ENCODE assay signal across 8 mouse cellular contexts in genomic region chr3:132949380-132949790, GRCm38 (mm10). TPM values are rescaled to one million over a fixed set of nuclear protein-coding genes. Genes with fewer than 3 reads are reported as not detected.
DNase-seq lines count a peak whose midpoint lies in the region; ATAC-seq lines count a peak whose summit lies in the region.

No protein-coding gene starts in this region.

- peak; percentile 21 to 34 for DNase-seq in left cerebral cortex, postnatal 36 days (ENCODE audit: low spot score in 2 of 2)
- no peak for DNase-seq in left cerebral cortex, adult 9 months (ENCODE audit: low spot score in 2 of 2)
- DNase-seq in lung, postnatal 25 days (ENCODE audit: low spot score), result peak; percentile 30
- DNase-seq in cerebellum, adult 11-12 months, result no peak

- H3K4me1 ChIP-seq in brown adipose tissue, adult 24 weeks (ENCODE audit: control insufficient read depth, insufficient read depth, insufficient read length, low read length), result no peaks in the 10 kb centered on the region; the same call in 1 of the 2 replicates
- peaks cover 19% of the 10 kb centered on the region for H3K4me1 ChIP-seq in heart, embryonic 12.5 days (replicated peaks)
- H3K4me1 ChIP-seq in kidney, embryonic 15.5 days, result peaks cover 37% of the 10 kb centered on the region
- peaks cover 10% of the 10 kb centered on the region; the same call in 1 of the 2 replicates for H3K4me1 ChIP-seq in stomach, embryonic 15.5 days

- H3K9me3 ChIP-seq in heart, embryonic 12.5 days (replicated peaks), result no peaks in the 10 kb centered on the region
- H3K9me3 ChIP-seq in kidney, embryonic 15.5 days (replicated peaks), result no peaks in the 10 kb centered on the region
- H3K9me3 ChIP-seq in stomach, embryonic 15.5 days, result no peaks in the 10 kb centered on the region

- no peaks in the 10 kb centered on the region for H3K27me3 ChIP-seq in heart, embryonic 12.5 days (replicated peaks)
- H3K27me3 ChIP-seq in kidney, embryonic 15.5 days, result peaks cover 18% of the 10 kb centered on the region; the same call in 1 of the 2 replicates
- no peaks in the 10 kb centered on the region for H3K27me3 ChIP-seq in stomach, embryonic 15.5 days (replicated peaks)

- no peak overlapping the region for H3K27ac ChIP-seq in brown adipose tissue, adult 24 weeks (replicated peaks; ENCODE audit: low read depth, low read length)
- H3K27ac ChIP-seq in heart, embryonic 12.5 days (ENCODE audit: poor library complexity, severe bottlenecking), result no peak overlapping the region
- H3K27ac ChIP-seq in kidney, embryonic 15.5 days, result peak overlapping the region; percentile 81
- H3K27ac ChIP-seq in stomach, embryonic 15.5 days, result peak overlapping the region; percentile 37; the same call in 1 of the 2 replicates

- H3K36me3 ChIP-seq in heart, embryonic 12.5 days, result 0 out of 2 replicates have a peak, but pooled peaks cover 3% of the 10 kb centered on the region
- H3K36me3 ChIP-seq in kidney, embryonic 15.5 days, result 0 out of 2 replicates have a peak, but pooled peaks cover 5% of the 10 kb centered on the region
- no peaks in the 10 kb centered on the region for H3K36me3 ChIP-seq in stomach, embryonic 15.5 days

- H3K9ac ChIP-seq in heart, embryonic 12.5 days, result peak overlapping the region; percentile 76
- H3K9ac ChIP-seq in kidney, embryonic 15.5 days, result peak overlapping the region; percentile 68
- peak overlapping the region; percentile 48; the same call in 1 of the 2 replicates for H3K9ac ChIP-seq in stomach, embryonic 15.5 days

- under 1% methylated on average over 26 of the region's 26 CpGs for WGBS in heart, embryonic 12.5 days
- under 1% methylated on average over 24 of the region's 26 CpGs for WGBS in kidney, embryonic 15.5 days
- under 1% methylated on average over 22 of the region's 26 CpGs for WGBS in stomach, embryonic 15.5 days

- peak overlapping the region; percentile 98 for H3K4me2 ChIP-seq in heart, embryonic 12.5 days
- peak overlapping the region; percentile 97 for H3K4me2 ChIP-seq in kidney, embryonic 15.5 days
- H3K4me2 ChIP-seq in stomach, embryonic 15.5 days, result peak overlapping the region; percentile 94

- intact Hi-C loops in left cerebral cortex, postnatal 36 days (cut with DNase I), result loop anchor here (2.0 kb wide), 1 partner anchor 47 kb away; no protein-coding TSS in a partner anchor

- ATAC-seq in heart, embryonic 12.5 days (ENCODE audit: insufficient number of reproducible peaks, low FRiP score), result peak; percentile 68
- peak; percentile 63 for ATAC-seq in kidney, embryonic 15.5 days (replicated peaks; ENCODE audit: low FRiP score)
- peak; percentile 61 for ATAC-seq in stomach, embryonic 15.5 days (ENCODE audit: insufficient read depth, low FRiP score, low read depth)

- peak overlapping the region; percentile 52 for H3K4me3 ChIP-seq in brown adipose tissue, adult 24 weeks (ENCODE audit: insufficient read depth, low read depth, low read length)
- peak overlapping the region; percentile 82 for H3K4me3 ChIP-seq in heart, embryonic 12.5 days
- peak overlapping the region; percentile 78 for H3K4me3 ChIP-seq in kidney, embryonic 15.5 days (replicated peaks)
- H3K4me3 ChIP-seq in stomach, embryonic 15.5 days (replicated peaks), result peak overlapping the region; percentile 73

RNA-seq across cellular contexts. Expression of gene Npnt, which starts 0.7 kb away (rescaled TPM):
- 10 to 100 TPM; 18.1 to 24.5 TPM for total RNA-seq in left cerebral cortex, postnatal 36 days (2021)
- 1.9 and 5.0 TPM in 2 replicates for polyA plus RNA-seq in brown adipose tissue, adult 24 weeks (2012; ENCODE audit: insufficient read depth, insufficient read length, missing spikeins)
- 23.7 and 25.1 TPM in 2 replicates for polyA plus RNA-seq in heart, embryonic 12.5 days (2016; fragmentation: Nextera tagmentation; extraction: Ambion mirVana)
- 122 and 126 TPM in 2 replicates for polyA plus RNA-seq in kidney, embryonic 15.5 days (2015; fragmentation: Nextera tagmentation; extraction: Ambion mirVana)
- 51.4 and 51.8 TPM in 2 replicates for polyA plus RNA-seq in stomach, embryonic 15.5 days (2015; fragmentation: Nextera tagmentation; extraction: Ambion mirVana)

Comparison
In these comparisons a context has a peak if more than half of its experiments do, and no peak if none do; other contexts are left out.
1. DNase-seq: peak in left cerebral cortex, postnatal 36 days (2 of 2) and lung, postnatal 25 days (single experiment); none in left cerebral cortex, adult 9 months (0 of 2) and cerebellum, adult 11-12 months (single experiment).
2. H3K27ac ChIP-seq: peak in kidney, embryonic 15.5 days (single experiment) and stomach, embryonic 15.5 days (single experiment); none in brown adipose tissue, adult 24 weeks (single experiment) and heart, embryonic 12.5 days (single experiment).
3. Peak in every context shown above with its lines, with median percentiles within 50 percentile points of each other: H3K4me3 ChIP-seq, ATAC-seq, H3K4me2 ChIP-seq and H3K9ac ChIP-seq.